ENCODE assay signal across 26 mouse cellular contexts in the genomic region with DNA sequence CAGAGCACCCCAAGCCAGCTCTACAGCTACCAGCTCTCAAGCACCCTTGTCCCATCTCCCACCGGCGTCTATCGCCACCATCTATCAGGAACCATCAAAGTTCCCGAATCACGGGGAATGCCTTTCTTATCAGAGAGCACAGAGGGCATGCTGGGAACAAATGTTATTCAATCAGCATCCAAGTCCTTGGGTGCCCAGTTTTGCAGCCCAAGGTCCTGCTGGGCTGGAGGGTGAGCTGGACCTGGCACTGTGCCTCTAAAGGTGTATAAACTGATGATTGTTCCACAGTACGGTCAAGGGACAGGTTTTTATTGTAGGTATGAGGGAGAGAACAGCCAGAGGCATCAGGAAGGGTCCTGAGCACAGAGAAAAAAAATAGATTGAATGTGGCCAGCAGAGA. TPM values are rescaled to one million over a fixed set of nuclear protein-coding genes. Genes with fewer than 3 reads are reported as not detected.
A peak's percentile ranks its signal among the peaks of the same experiment; 100 is the strongest.
DNase-seq lines count a peak whose midpoint lies in the region; ATAC-seq and TF ChIP-seq lines count a peak whose summit lies in the region.
"Had no signal": no experiment of that assay in that cellular context is flagged by ENCODE, and none has a peak within 500 bp of the region (broad histone marks: within the 10 kb centered on the region; RNA-seq: fewer than 3 reads in every experiment).

No protein-coding gene starts in this region.

- peak; percentile 66 for DNase-seq in adrenal gland, adult 2 months
- DNase-seq in adrenal gland, adult 18-20 months (ENCODE audit: low spot score in 2 of 2) = no peak
- no peak for DNase-seq in layer of hippocampus, adult 2 months (ENCODE audit: low spot score in 2 of 2)
- no peak for DNase-seq in layer of hippocampus, adult 8-10 months (ENCODE audit: low spot score in 2 of 2)
- peak; percentile 51 for DNase-seq in adrenal gland, postnatal 25 days
- no peak for DNase-seq in gastrocnemius, adult 8-10 months (ENCODE audit: low spot score in 2 of 2)
- DNase-seq: B cell, adult 2 months; cerebellum, adult 18-20 months; cerebellum, adult 9-10 months; cerebellum, postnatal 14 days; forebrain, postnatal 0 days; gastrocnemius, adult 2 months; gastrocnemius, postnatal 25 days; heart, adult 2 months; kidney, adult 18-20 months had no signal

- TF ChIP-seq CTCF in layer of hippocampus, adult 2 months (conservative IDR thresholded peaks at IDR 0.05) = no peak

- peak overlapping the region; percentile 39; the same call in 1 of the 2 replicates for H3K27ac ChIP-seq in layer of hippocampus, adult 2 months
- H3K27ac ChIP-seq: forebrain, embryonic 10.5 days; forebrain, embryonic 13.5 days; gastrocnemius, adult 2 months; heart, adult 2 months; heart, embryonic 10.5 days; hindbrain, embryonic 12.5 days had no signal

- no peak overlapping the region for H3K4me3 ChIP-seq in layer of hippocampus, adult 2 months
- H3K4me3 ChIP-seq: forebrain, embryonic 10.5 days; forebrain, embryonic 13.5 days; gastrocnemius, adult 2 months; heart, adult 2 months; heart, embryonic 10.5 days; hindbrain, embryonic 12.5 days had no signal

- ATAC-seq in megakaryocyte progenitor cell, adult 5-6 weeks (replicated peaks; ENCODE audit: poor library complexity) = no peak
- ATAC-seq: forebrain, embryonic 13.5 days; forebrain, postnatal 0 days; hindbrain, postnatal 0 days; inflammation-experienced regulatory T-cells, adult 6 months; intestine, embryonic 16.5 days; Patski had no signal

RNA-seq across cellular contexts. Expression of a gene that starts 11.6 kb away (rescaled TPM):
- total RNA-seq in adrenal gland, adult 2 months (2021) = 1 to 10 TPM; 1.2 to 1.8 TPM
- polyA plus RNA-seq in adrenal gland, adult 2 months (2012; rRNA removed) = 0.79 and 1.1 TPM in 2 replicates
- 1 to 10 TPM; 1.3 to 2.3 TPM for total RNA-seq in adrenal gland, adult 18-20 months (2021)
- 1 to 10 TPM; 5.6 to 6.1 TPM for total RNA-seq in layer of hippocampus, adult 2 months (2021)
- total RNA-seq in layer of hippocampus, adult 8-10 months (2022) = 1 to 10 TPM; 4.3 to 5.0 (median 4.8) TPM
- 2.4 and 2.5 TPM in 2 replicates for total RNA-seq in adrenal gland, postnatal 25 days (2021)
- 1 to 10 TPM in 3 of 4 experiments, under 1 TPM in 1; 0.73 to 1.3 (median 1.2) TPM for total RNA-seq in gastrocnemius, adult 8-10 months (2022)
- 1.0 and 1.2 TPM in 2 replicates for total RNA-seq in megakaryocyte progenitor cell, adult 5-6 weeks (2015)
- 1.1 and 1.4 TPM in 2 replicates for total RNA-seq in megakaryocyte progenitor cell, adult 5-6 weeks (2017)
- total RNA-seq: CH12.LX, G1E had no signal
- polyA plus RNA-seq: G1E had no signal

RNA-seq across cellular contexts. Expression of a gene that starts 52.8 kb away (rescaled TPM):
- total RNA-seq in adrenal gland, adult 2 months (2021) = 10 to 100 TPM; 63.4 to 81.1 TPM
- 24.1 and 25.1 TPM in 2 replicates for polyA plus RNA-seq in adrenal gland, adult 2 months (2012; rRNA removed)
- 10 to 100 TPM; 68.4 to 87.7 TPM for total RNA-seq in adrenal gland, adult 18-20 months (2021)
- 100 to 1,000 TPM; 150 to 154 TPM for total RNA-seq in layer of hippocampus, adult 2 months (2021)
- total RNA-seq in layer of hippocampus, adult 8-10 months (2022) = 100 to 1,000 TPM; 147 to 154 (median 150) TPM
- total RNA-seq in adrenal gland, postnatal 25 days (2021) = 84.8 and 93.5 TPM in 2 replicates
- 10 to 100 TPM; 82.7 to 94.0 (median 89.4) TPM for total RNA-seq in gastrocnemius, adult 8-10 months (2022)
- 52.7 and 57.6 TPM in 2 replicates for total RNA-seq in megakaryocyte progenitor cell, adult 5-6 weeks (2015)
- total RNA-seq in megakaryocyte progenitor cell, adult 5-6 weeks (2017) = 71.7 and 88.4 TPM in 2 replicates

Comparison
In these comparisons a context has a peak if more than half of its experiments do, and no peak if none do; other contexts are left out.
1. DNase-seq: peak in adrenal gland, adult 2 months (single experiment) and adrenal gland, postnatal 25 days (single experiment); none in adrenal gland, adult 18-20 months (0 of 2), layer of hippocampus, adult 2 months (0 of 2), layer of hippocampus, adult 8-10 months (0 of 2) and gastrocnemius, adult 8-10 months (0 of 2).